Mouse (Mus musculus) left cerebral cortex, postnatal 25 days (tissue): ENCODE measurements at regions not wholly inside any gene's neighbourhood (a gene's known extent, or its start where the extent isn't known, plus 50 kb on each side); places are given as distances from the start of the nearest gene placed in this dataset.

Source experiments
- DNase-seq, 2 experiments: peaks; one replicate each; pipeline ENCODE4 v3.0.0; 2022; ENCODE audit warnings: low spot score in 2 of 2, mixed read lengths in 1 of 2
- intact Hi-C: fragments of 180-260 bp; cut with DNase I; formaldehyde crosslinking; loops from one replicate; pipeline ENCODE4 v1.15.1; 2025

GRCm38 (mm10) chr13:28665150-28665549, 288.4 kb downstream of the Sox4 start:
- DNase-seq = no peak
- intact Hi-C loops = no loop called here

GRCm38 (mm10) chr13:28664698-28665097, 288.8 kb downstream of the Sox4 start:
- intact Hi-C loops = no loop called here
- no peak for DNase-seq

- intact Hi-C loops = no loop called here
- DNase-seq = no peak
Measured at GRCm38 (mm10) chr13:28663950-28664681, 289.4 kb downstream of the Sox4 start.

GRCm38 (mm10) chr13:28663459-28663858, 290.1 kb downstream of the Sox4 start:
- intact Hi-C loops = no loop called here
- no peak for DNase-seq

GRCm38 (mm10) chr13:28662316-28662752, 291.2 kb downstream of the Sox4 start:
- intact Hi-C loops = no loop called here

GRCm38 (mm10) chr13:28660151-28660550, 293.4 kb downstream of the Sox4 start:
- DNase-seq = no peak
- intact Hi-C loops = no loop called here

More at GRCm38 (mm10) chr13:28662316-28662752, 291.2 kb downstream of the Sox4 start:
- DNase-seq = no peak

- DNase-seq = no peak
- intact Hi-C loops = no loop called here
Measured at GRCm38 (mm10) chr13:28658652-28659051, 294.9 kb downstream of the Sox4 start.

GRCm38 (mm10) chr13:28654883-28655282, 298.6 kb downstream of the Sox4 start:
- no peak for DNase-seq

GRCm38 (mm10) chr13:28653362-28653761, 300.2 kb downstream of the Sox4 start:
- intact Hi-C loops = no loop called here

More at GRCm38 (mm10) chr13:28654883-28655282, 298.6 kb downstream of the Sox4 start:
- intact Hi-C loops = no loop called here

GRCm38 (mm10) chr13:28651810-28652209, 301.7 kb downstream of the Sox4 start:
- intact Hi-C loops = no loop called here
- DNase-seq = peak in 1 of 2 experiments; percentile 32

More at GRCm38 (mm10) chr13:28653362-28653761, 300.2 kb downstream of the Sox4 start:
- DNase-seq = no peak

GRCm38 (mm10) chr13:28645881-28646280, 307.6 kb downstream of the Sox4 start:
- no peak for DNase-seq

GRCm38 (mm10) chr13:28644846-28645574, 308.5 kb downstream of the Sox4 start:
- intact Hi-C loops = no loop called here
- no peak for DNase-seq

More at GRCm38 (mm10) chr13:28645881-28646280, 307.6 kb downstream of the Sox4 start:
- intact Hi-C loops = no loop called here

GRCm38 (mm10) chr13:28640826-28641225, 312.7 kb downstream of the Sox4 start:
- intact Hi-C loops = no loop called here
- DNase-seq = no peak

- no peak for DNase-seq
- intact Hi-C loops = no loop called here
Measured at GRCm38 (mm10) chr13:28635230-28635950, 318.1 kb downstream of the Sox4 start.

GRCm38 (mm10) chr13:28633541-28634041, 319.9 kb downstream of the Sox4 start:
- no peak for DNase-seq
- intact Hi-C loops = no loop called here

- DNase-seq = no peak
- intact Hi-C loops = no loop called here
Measured at GRCm38 (mm10) chr13:28629431-28630331, 323.8 kb downstream of the Sox4 start.

- no peak for DNase-seq
- intact Hi-C loops = no loop called here
Measured at GRCm38 (mm10) chr13:28628751-28629150, 324.8 kb downstream of the Sox4 start.

GRCm38 (mm10) chr13:28618961-28619360, 334.6 kb downstream of the Sox4 start:
- intact Hi-C loops = no loop called here
- DNase-seq = no peak

- peak in 1 of 2 experiments; percentile 34 for DNase-seq
Measured at GRCm38 (mm10) chr13:28617503-28617902, 336.0 kb downstream of the Sox4 start.

More at GRCm38 (mm10) chr13:28617503-28617902, 336.0 kb downstream of the Sox4 start:
- intact Hi-C loops = no loop called here
